Mouse (Mus musculus) B cell, adult 2 months (primary cell): ENCODE results near the gene Zmym4.

Experiments used
- DNase-seq, 2 experiments: peaks; one replicate each; pipeline ENCODE4 v3.0.0; 2022

The Zmym4 gene

DNA sequence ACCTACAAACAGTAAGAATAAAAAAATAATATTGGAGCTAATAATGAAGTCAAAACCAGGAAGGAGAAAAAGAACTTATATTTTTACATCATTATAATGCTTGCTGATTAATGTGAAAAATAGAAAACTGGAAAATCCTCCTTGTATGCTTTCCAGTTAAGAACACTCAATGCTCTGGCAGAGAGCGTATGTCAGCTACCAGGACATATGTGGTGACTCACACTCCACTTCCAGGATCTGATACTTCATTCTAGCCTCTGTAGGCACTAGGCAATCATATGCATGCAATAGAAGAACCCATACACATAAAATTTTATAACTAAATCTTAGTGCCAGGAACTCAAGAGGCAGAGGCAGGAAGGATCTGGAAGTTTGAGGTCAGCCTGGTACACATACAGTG, 40.2 kb downstream of the Zmym4 start:
- no peak for DNase-seq

DNA sequence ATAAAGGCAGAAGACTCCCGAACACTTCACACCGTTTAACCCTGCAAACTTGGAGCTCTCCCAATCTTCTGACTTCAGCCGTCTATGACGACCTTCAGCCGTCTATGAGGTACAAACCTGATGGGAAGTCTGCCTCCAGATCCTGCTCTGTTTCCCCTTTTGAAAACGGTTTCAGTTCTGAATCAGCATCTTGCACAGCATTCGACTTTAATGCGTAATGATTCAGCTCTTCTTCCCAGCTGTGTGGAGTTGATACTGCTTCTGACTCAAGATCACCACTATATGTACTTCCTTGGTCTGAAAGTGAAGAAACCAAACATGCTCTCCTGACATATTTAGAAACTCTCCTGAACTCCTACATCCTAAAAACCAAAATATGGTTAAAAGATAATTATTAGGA, 78.1 kb downstream of the Zmym4 start:
- no peak for DNase-seq

DNA sequence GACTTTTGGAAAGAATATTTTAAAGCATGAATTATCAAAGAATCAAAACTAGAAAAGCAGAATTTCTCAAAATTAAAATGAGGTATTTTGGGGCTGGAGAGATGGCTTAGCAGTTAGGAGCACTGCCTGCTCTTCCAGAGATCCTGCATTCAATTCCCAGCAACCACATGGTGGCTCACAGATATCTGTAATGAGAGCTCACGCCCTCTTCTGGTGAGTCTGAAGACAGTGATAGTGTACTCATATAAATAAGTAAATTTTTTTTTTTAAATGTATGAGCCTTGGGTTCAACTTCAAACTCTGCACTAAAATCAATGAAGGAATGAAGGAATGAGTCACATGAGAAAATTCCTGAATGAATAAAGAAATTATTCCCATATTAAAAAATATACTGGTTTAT, 82.0 kb downstream of the Zmym4 start:
- DNase-seq: no peak

DNA sequence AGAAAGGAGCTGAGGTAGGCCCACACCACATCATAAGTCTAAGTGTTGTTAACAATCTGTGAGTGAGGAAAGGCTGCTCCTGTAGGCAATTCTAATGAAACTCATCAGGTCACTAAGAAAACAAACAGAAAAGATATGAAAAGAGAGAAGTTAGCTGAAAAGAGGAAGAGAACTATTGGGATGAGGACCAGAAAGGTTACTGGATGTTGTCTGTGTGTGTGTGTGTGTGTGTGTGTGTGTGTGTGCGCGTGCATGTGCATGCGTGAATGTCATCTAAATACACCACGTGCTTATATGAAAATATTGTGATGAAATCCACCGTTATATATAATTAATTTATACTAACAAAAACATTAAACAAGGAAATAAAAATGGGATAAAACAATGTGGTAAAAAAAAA, 84.3 kb downstream of the Zmym4 start:
- no peak for DNase-seq

DNA sequence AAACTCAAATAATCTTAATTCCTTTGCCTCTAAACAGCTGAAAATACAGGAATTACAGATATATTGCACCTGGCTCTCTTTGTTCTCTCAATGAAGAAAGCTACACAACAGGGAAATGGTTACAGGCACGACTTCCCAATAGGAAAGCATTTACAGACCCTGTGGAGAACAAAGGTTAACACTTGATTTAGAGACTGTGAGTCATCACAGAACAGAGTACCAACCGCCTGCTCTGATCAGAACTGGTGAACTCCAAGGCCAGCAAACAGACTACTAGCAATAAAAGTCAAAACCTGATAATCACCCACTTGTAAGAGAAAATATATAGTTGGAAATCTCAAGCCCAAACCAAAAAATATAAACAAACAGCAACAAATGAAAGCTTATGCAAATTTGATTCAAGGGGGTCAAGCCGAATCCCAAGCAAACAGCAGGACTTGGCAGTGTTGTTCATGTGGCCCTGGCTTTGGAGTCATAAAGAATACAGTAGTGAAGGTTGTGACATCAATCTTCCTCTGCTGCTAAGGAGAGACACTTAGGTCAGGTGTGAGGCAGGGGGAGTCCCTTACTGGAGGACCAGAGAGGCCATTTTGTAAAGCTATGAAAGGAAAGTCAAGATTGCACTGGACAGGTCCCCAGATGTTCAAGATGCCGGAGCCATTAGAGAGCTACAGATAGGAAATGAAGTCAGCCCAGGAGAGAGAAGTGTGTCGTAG, 88.2 kb downstream of the Zmym4 start:
- no peak for DNase-seq

DNA sequence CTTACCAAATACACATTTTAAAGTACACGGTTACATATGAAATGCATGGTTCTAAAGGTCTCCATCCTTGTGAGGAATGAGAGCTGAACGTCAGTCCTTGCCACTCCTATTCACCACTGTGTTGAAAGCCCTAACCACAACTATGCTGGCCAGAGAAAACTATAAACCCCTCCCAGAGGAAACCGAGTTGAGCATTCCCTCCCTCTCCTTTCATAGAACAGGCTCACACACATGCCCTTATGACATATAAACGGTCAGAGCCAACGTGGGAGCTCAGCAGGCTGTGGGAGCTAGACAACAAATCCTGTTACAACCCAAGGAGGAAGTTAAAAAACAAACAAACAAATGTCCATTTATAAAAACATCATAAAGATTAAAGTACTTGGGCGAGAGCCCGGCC, 95.2 kb downstream of the Zmym4 start:
- no peak for DNase-seq

DNA sequence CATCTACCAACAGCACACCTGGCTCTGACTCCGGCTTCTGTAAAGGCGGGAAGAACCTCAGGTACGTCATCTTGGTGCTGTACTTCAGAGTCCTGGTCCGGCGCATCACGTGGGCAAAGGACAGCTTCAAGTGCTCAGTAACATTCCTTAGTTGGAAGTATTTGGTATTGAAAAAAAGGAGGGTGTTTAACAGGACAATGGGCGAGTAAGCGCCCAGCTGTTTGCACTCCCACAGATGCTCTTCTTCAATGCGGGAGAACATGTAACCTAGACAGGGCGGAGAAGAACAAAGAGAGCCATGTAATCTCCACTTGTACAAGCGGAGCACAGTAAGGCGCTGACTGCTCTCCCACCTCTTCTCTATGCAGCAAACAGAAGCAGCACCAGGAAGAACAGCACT, 99.2 kb downstream of the Zmym4 start:
- DNase-seq: no peak

DNA sequence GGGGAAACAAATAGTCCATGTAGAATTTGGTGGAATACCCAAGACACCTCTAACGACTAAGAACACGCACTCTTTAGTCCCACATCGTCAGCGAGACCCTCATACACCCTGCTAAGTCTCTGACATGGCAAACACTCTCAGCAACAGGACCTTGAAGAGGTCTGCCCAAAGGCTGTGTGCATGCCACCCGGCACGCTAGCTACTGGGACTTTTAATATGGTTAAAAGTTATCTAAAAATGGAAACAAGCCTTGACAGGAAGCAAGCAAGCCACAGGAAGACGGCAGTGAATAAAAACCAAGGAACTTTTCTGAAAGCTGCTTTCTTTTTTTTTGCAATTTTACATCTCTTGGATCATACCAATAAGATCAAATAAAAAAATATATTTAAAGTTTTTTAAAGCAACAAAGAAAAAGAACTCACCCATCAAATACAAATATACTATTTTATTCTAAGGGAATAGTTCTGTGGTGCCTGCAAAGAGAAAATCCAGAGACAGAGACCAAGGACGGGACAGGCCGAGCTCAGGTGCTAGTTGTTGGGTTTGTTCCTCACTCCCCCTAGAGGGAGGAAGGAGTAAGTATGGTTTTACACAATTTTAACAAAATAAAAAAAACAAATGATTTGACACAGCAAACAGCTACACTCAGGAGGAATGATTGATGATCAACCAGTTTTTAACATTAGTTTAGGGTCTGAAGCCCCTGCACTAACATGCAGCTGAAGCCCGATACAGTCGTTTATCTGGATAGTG, 106.2 kb downstream of the Zmym4 start:
- peak in 1 of 2 experiments; percentile 13 for DNase-seq

DNA sequence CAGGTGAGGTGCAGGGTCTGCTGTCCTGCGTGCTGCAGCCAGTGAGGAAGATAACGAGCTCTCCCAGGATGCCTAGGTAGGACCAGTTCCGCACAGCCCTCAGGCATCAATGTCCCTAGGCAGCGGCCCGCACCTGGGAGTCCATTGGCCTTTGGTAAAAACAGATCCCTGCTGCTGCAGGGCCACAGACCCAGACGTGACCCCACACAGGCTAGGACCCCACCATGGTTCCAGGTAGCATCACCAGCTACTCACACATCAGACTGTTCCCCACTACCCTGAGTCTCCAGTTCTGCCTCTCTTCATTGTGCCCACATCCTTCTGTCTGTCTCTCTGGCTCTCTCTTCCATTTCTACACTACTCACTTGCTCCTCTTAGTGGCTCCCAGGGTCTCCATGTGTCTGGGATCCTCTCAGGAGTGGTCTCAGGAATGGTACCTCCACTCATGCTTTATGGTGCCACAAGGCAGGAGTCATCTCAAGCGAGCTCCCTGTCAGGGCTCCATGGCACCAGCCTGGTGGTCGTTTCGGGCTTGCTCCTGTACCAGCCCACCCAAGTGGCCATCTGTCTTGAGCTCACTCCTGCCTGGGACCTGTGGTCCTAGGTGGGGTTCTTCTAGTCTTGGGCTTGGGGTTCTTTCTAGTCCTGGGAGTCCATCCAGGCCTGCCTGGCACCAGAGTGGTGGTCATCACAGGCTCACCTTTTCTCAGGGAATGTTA, 107.5 kb downstream of the Zmym4 start:
- no peak for DNase-seq

DNA sequence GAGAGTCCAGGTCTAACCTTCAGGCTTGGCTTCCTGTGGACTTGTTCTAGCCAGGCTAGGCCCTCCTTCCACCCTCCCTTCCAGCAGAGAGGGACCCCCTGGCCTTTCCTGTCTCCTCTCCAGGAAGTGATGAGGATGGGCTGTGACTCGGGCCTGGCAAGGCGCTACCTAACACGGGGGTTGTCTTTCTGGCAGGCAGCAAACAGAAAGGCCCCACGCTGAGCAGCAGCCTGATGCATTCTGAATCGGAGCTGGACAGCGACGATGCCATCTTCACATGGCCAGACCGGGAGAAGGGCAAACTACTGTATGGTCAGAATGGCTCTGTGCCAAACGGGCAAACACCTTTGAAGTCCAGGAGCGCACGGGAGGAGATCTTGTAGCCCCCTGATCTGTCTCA, 115.0 kb downstream of the Zmym4 start:
- DNase-seq: no peak

DNA sequence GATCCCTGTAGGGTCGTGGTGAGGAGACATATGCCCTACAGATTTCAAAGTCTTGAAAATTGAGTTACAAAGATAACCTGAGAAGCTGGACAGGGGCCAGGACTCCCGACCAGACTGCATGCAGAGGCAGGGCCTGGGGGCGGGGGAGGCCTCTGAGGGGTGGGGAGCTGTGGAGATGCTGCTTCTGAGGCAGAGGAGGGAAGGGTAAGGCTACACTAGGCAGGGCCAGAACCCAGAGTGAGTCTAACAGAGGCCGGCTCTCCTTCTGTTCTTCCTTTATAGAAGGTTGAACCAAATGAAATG, 117.2 kb downstream of the Zmym4 start:
- no peak for DNase-seq

DNA sequence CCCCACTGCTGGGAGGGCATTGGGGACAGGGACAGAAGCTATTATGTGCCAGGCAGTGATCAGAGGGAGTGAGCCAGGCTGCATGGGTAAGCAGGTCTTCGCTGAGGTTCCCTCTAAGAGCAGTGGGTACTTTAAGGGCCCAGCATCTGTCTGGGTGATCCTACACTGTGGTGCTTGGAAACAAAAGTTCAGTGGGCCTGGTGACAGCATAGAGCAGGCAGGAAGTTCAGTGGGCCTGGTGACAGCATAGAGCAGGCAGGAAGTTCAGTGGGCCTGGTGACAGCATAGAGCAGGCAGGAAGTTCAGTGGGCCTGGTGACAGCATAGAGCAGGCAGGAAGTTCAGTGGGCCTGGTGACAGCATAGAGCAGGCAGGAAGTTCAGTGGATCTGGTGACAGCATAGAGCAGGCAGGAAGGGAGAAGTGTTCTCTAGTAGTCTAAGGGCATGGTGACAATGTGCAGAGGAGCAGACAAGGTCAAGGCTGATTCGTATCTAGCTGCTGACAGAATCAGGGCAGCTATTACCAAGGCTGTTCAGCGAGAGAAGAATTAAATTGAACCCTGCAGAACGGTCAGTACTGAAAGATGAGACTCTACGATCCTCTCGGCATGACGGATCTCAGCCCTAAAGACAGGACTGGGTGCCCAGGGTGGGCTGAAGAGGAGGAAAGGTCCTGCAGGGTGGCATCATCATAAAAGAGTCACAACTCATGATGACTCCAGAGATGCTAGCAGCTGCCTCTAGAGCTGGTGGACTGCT, 117.7 kb downstream of the Zmym4 start:
- no peak for DNase-seq

DNA sequence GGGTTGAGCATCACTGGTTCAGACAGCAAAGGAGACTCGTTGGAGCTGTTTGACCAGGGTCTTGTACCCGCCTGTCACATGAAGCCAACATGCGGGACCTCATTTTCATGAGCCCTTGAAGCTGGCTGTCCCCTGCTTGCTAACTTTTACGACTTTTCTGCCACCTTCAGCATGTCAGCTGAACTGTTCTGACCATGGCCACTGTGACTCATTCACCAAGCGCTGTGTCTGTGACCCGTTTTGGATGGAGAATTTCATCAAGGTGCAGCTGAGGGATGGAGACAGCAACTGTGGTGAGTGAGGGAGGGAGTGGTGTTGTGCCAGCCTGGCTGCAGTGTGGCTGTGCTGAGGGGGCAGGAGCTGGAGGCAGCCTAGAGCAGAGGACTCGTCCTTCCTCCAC, 121.0 kb downstream of the Zmym4 start:
- DNase-seq: no peak

DNA sequence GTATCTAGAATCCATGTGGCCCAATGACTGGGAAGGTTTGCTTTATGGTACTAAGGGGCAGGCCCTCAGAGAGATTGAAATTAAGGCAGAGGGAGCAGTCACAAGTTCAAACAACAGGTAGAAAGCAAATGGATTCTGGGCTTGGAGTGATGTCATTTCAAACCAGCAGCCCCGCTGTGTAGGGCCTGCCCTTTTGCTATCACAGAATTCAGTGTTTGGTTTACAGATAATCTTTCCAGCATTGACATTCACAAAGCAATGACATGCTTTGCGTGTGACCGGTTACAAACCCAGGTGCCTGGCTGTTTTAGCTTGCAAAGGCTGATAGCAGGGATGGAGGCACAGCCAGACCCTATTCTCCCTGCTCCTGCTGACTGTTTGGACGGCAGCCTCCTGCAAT, 122.3 kb downstream of the Zmym4 start:
- DNase-seq: no peak

DNA sequence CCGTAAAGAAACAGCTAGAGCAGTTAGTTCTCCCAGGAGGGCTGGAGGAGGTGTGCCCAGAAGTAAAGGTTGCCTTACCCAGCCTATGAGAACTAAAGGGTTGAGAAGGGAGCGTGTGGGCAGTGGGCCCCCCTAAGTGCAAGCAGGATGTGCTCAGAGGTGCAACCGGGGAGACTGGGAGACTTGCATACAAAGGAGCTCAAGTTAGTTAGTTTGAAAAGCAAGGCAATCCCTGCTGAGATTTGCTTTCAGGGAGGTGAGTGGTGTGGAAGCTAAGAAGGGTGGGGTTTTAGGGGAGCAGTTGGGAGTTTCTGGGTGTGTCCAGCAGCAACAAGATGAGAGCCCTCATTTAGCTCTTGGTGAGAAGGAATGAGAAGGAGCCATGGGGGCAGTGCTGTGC, 125.0 kb downstream of the Zmym4 start:
- no peak for DNase-seq

DNA sequence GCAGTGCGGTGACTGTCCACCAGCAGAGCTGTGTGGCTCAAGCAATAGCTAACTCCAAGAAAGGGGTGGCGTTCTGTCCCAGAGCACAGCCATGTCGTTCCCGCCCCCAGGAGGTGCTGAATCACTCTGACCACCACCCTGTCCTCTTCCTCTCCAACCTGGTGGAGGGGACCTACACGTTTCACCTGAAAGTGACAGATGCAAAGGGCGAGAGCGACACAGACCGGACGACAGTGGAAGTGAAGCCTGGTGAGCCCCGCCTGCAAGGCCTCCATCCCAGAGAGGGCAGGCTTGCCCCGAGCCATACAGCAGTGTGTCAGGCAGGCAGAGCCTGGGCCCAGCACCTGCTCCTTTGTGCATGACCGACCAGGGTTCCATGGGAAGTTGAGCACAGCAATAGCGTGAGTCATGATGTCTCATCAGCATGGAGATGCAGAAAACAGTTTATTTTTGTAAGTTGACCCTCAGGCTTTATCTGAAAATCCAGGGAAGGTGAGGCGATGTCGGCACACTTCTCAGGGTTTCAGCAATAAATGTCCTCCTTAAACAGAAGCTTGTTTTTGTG, 126.9 kb downstream of the Zmym4 start:
- no peak for DNase-seq

DNA sequence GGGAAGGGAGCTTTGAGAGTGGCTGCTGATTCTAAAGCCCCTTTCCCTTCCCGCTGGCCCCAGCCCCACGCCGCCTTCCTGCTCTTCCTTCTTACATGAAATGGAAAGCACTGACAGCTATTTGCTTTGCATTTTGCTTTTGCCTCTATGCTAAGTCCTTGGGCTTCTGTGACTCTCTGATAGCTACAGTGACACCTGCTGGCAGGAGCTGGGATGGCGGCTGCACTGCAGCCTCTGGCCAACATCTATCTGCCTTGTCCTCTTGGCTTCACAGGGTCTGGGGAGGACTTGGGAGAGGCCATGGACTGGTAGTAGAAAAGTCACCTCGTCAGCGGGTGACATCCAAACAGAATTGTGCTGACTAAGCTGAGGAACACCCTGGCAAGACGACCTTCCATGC, 128.1 kb downstream of the Zmym4 start:
- peak; percentile 81 to 83 for DNase-seq

DNA sequence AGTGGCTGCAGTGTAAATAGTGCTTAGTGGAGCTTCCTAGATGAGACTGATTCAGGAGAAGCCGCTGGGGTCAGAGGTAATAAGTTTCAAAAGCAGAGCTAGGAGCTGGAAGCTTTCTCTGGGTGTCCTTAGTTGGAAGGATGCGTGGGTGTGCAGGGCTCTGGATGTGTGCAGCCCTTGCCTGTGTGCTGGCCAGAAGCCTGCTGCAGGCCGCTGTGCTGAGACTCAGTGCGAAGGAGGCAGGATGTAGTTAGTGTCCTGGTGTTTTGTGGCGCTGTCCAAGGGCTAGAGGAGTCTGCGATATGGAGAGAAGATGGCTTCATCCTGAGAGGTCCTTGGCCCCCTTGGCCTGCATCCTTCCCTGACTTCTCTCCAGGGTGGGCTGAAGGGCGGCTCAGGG, 129.1 kb downstream of the Zmym4 start:
- DNase-seq: no peak

DNA sequence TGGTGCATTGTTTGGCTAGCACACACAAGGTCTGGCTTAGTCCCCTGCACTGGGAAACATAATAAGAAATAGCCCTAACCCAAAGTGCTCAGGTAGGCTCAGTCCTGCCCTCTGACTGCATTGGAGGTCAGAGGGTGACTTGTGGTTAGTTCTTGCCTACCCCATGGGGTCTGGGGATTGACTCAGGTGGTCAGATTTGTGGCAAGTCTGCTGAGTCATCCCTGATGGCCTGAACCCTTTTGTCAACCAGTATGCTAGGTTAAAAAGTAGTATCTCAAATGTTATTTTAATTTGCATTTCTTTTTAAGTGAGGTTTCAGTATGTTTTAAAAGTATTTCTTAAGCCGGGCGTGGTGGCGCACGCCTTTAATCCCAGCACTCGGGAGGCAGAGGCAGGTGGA, 136.8 kb downstream of the Zmym4 start:
- DNase-seq: no peak

DNA sequence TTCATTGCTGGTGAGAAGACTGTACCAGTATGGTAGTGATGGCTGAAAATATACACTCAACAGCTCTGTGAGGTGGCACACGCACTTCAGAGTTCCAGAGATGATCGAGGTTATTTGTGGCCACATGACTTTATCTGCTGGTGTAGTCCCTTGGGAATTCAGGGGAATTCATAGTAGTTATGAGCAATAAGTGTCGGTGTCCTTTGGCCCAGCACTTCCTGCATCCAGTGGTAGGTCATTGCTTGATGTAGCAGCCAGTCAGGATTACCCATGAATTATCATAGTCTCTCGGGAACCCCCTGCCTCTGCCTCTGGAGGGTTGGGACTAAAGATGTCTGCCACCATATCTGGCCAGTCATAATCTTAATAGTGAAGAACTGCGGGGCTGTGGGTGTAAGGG, 144.0 kb downstream of the Zmym4 start:
- no peak for DNase-seq

DNA sequence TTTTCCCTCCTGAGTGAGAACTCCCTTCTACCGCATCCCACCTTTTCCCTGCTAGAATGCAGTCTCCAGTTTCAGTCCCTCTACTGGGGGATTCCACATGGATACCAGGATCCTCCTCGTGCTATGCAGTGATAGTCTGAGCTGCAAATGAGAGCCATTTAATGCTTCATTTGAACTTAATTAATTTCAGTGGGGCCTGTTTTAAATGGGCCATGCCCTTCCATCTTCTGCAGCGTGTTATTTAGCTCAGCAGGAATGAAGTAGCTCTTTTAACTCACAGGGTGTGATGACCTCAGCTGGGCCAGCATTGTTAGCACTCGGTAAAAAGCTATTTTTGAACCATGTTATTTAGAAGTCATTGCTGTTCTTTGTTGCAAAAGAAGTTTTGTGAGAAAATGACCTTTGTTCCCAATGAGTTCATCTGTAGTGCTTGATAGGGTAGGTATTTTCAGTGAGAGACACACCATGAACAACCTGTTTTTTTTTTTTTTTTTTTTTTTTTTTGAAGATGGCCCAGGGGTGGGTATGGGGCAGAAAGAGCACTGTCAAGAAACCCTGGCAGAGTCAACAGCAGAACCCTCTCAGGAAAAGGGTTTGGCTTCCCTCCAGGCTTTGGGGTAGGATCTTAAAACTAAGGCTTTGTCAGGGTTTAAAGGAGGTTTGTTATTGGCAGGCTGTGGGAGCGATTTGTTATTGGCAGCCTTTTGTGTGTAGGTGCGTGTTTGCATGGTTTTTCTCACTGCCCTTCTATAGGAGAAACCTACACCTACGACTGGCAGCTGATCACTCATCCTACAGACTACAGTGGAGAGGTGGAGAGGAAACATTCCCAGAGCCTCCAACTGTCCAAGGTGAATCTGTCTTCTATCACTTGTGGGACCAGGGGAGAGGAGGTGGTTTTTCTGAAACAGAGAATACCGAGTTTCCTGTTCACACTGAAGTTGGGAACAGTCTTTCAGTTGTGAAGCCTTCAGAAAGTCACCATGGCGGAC, 144.7 kb downstream of the Zmym4 start:
- DNase-seq: no peak

DNA sequence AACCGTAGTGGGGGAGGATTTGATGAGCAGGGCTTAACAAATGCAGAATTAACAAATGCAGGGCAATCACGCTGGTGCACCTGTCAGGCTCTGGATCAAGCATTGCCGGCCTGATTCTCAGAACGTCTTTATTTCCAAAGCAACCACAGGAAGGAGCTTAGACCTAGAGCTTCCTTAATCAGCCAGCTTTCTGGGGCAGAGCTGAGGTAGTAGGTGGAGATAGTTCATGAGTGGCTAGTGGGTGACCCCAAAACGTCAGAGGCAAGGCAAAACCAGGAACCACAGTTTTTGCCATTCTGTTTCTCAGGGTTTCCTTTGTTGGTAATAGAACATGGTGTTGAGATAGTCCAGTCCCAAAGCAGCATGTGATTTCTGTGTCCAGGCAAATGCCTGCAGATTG, 153.1 kb downstream of the Zmym4 start:
- no peak for DNase-seq
